Mouse (Mus musculus) bone marrow, adult 2 months (tissue): ENCODE data around the gene Zfp708. TPM values are rescaled to one million over a fixed set of nuclear protein-coding genes. Genes with fewer than 3 reads are reported as not detected.

ENCODE experiments used
- H3K27ac ChIP-seq: fragments of 200-500 bp; 2 replicates; pipeline ENCODE4 v1.5.1; 2012; ENCODE audit warnings: low read depth, mild to moderate bottlenecking, control low read depth, inconsistent platforms, low read length; ENCODE audit not compliant: control insufficient read depth, poor library complexity, insufficient read depth
- H3K4me1 ChIP-seq: fragments of 200-500 bp; 2 replicates; pipeline ENCODE4 v1.6.1; 2011; ENCODE audit warnings: low read length; ENCODE audit not compliant: control insufficient read depth, insufficient read depth
- H3K4me3 ChIP-seq: fragments of 200-500 bp; replicated peaks from 2 replicates; pipeline ENCODE3; 2011; ENCODE audit warnings: mild to moderate bottlenecking, low read depth, low read length, control low read depth; ENCODE audit not compliant: control insufficient read depth
- CTCF ChIP-seq: fragments of 200-500 bp; IDR thresholded peaks from 2 replicates; pipeline ENCODE4 v1.5.1; 2011; ENCODE audit warnings: low read length, control low read depth; ENCODE audit not compliant: control insufficient read depth, insufficient read depth
- POLR2A ChIP-seq: fragments of 200-500 bp; IDR thresholded peaks from 2 replicates; pipeline ENCODE4 v1.6.1; 2011; ENCODE audit warnings: low read depth, mild to moderate bottlenecking, control low read depth, low read length, borderline replicate concordance; ENCODE audit not compliant: control insufficient read depth
- WGBS: fragments of 180-500 bp; shearing (Covaris S2); methylation state at CpG from one replicate; pipeline ENCODE4 v1.1.7; 2018; 5-methylcytosine and 5-hydroxymethylcytosine counted together
- polyA plus RNA-seq: library from polyadenylated mRNA; stranded (reverse); fragments of >200 nt; gene quantifications from 2 replicates; pipeline ENCODE4 v1.2.4, GENCODE M21; 2011; ENCODE audit warnings: low replicate concordance; ENCODE audit not compliant: missing spikeins, insufficient read depth, insufficient read length

The Zfp708 gene
- polyA plus RNA-seq, 1 experiment, result not detected

DNA sequence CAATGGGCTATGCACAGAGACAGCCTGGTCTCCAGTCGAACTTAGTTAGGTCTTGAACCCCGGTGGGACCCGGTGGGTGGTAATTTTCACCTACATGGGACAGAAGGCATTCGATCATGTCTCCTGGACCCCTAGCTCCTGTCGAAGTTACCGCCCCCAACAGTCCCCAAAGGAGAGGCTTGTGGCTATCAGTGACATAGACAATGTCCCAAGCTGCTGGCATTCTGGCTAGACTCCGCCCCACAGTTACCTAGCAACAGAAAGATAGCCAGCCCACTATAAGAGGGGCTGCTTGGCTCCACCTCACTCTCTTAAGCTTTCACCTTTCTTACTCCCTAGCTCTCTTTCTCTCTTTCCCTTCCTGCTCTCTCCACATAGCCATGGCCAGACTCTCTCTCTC lies 35.3 kb downstream of the Zfp708 start:
- WGBS, result 76% methylated on average over 7 of the region's 7 CpGs

DNA sequence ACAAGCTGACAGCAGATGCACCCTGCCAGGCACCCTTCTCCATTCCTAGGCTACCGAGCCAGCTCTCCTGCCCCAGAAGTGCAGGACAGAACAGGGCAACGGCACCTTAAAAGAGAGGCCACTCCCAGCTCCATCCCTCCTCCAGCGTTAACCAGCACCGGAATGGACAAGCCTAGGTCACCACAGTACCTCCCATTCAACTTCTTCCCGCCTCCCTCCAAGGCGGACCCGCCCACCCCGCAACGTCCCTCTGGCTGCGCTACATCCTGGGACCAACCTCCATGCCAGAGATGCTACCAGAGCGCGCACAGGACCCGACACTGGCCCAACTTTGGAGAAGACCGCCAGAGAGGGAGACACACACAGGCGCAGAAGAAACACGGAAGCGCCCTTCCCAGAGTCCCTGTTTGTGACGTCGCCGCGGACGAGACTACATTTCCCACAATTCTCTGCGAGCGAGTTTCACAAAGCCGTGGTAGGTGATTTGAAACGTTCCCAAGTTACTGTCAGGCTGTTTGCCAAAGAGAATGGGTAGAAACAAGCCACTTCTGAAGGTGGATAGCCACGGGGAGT lies 36.9 kb downstream of the Zfp708 start, which contains the start of gene Zfp712:
Gene Zfp712, minus strand, starts transcription at position 385 of the 573 bp plus-strand sequence.
- Histone ChIP-seq H3K4me3 (peak within 1 kb of the TSS; percentile 95), H3K27ac (peak within 1 kb of the TSS; percentile 77), H3K4me1 (no peaks in the 10 kb centered on the region)
- TF ChIP-seq CTCF, result no peak
- TF ChIP-seq POLR2A, result peak; percentile 27; the same call in 1 of the 2 replicates
- 0% methylated on average over 27 of the region's 27 CpGs for WGBS

More for the DNA sequence above, 35.3 kb downstream of the Zfp708 start:
- H3K27ac ChIP-seq, result no peak overlapping the region
- no peak overlapping the region for H3K4me3 ChIP-seq
- no peaks in the 10 kb centered on the region for H3K4me1 ChIP-seq
- TF ChIP-seq CTCF (no peak), POLR2A (no peak)

DNA sequence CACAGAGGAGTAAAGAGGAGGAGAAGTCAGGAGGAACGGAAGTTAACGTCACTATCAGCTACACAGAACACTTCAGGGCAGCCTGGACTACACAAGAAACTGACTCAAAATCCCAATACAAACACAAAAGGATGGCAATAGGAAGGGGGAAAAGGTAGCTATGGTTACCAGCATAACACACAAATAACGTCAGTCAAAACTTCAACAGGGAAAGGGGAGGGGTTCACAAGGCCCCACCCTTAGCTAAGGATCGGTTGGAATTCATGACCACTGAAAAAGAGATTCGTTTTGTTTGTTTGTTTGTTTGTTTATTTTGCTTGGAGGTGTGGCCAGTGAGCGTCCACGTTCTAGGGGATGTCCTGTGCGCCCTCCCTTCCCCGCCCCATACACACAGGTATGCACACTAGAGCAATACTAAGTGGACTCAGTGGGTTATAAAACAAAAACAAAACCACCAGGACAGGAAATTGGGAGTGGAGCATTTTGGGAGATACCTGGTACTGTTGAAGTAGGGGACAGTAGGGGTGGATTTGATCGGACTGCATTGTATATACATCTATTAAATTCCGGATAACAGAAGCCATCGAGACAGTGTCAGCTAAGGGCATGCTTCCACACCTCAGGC lies 37.5 kb downstream of the Zfp708 start:
- peak overlapping the region; percentile 95 for H3K4me3 ChIP-seq
- WGBS, result 10% methylated on average over 12 of the region's 12 CpGs
- H3K27ac ChIP-seq, result peak overlapping the region; percentile 77; the same call in 1 of the 2 replicates
- TF ChIP-seq CTCF, result no peak
- no peak for TF ChIP-seq POLR2A
- H3K4me1 ChIP-seq, result no peaks in the 10 kb centered on the region

Other genes with a start within 250 kb of the Zfp708 start
- not detected in 2 replicates for gene Gm10767, start 193.1 kb downstream of the Zfp708 start, polyA plus RNA-seq
- gene Zfp712, start 36.8 kb downstream of the Zfp708 start, polyA plus RNA-seq, result 0.42 and 0.49 TPM in 2 replicates
- 0.81 TPM in 1 of 2 replicates, not detected in the other for gene Gm28557, start 10.6 kb upstream of the Zfp708 start, polyA plus RNA-seq
- gene Rslcan18, start 18.3 kb upstream of the Zfp708 start, polyA plus RNA-seq, result 0.47 and 0.79 TPM in 2 replicates
- 0.57 TPM in 1 of 2 replicates, not detected in the other for gene Zfp759, start 23.7 kb upstream of the Zfp708 start, polyA plus RNA-seq
- 3.2 TPM in 1 of 2 replicates, not detected in the other for gene Rsl1, start 75.2 kb upstream of the Zfp708 start, polyA plus RNA-seq
- 0.75 TPM in 1 of 2 replicates, not detected in the other for gene Zfp455, start 96.5 kb upstream of the Zfp708 start, polyA plus RNA-seq
- 0.70 and 0.97 TPM in 2 replicates for gene Zfp458, start 180.5 kb upstream of the Zfp708 start, polyA plus RNA-seq
- gene Zfp457, start 208.5 kb upstream of the Zfp708 start, polyA plus RNA-seq, result 3.0 TPM in 1 of 2 replicates, not detected in the other
- gene Zfp595, start 234.6 kb upstream of the Zfp708 start, polyA plus RNA-seq, result 1.7 and 2.1 TPM in 2 replicates